Mouse (Mus musculus) megakaryocyte progenitor cell, adult 5-6 weeks (primary cell): ENCODE results near the gene Sugt1. TPM values are rescaled to one million over a fixed set of nuclear protein-coding genes. Genes with fewer than 3 reads are reported as not detected.
A peak's percentile ranks its signal among the peaks of the same experiment; 100 is the strongest.

ENCODE experiments used
- ATAC-seq: replicated peaks from 2 replicates; pipeline ENCODE4 v1.8.0; 2016; ENCODE audit warnings: mild to moderate bottlenecking, moderate TSS enrichment, inconsistent platforms; ENCODE audit not compliant: poor library complexity
- total RNA-seq, 2 experiments: library from RNA; stranded (forward) in 1 of 2; stranded (reverse) in 1 of 2; fragments of 157-497, 149-512 nt in 1 of 2; fragments of 200-1000 nt in 1 of 2; gene quantifications; 2 replicates each; pipeline versions ENCODE4 v1.2.3 to v1.2.4; 2015 to 2017

Gene Sugt1
- total RNA-seq (2015) (103 and 124 TPM in 2 replicates), total RNA-seq (2017) (125 and 134 TPM in 2 replicates)

DNA sequence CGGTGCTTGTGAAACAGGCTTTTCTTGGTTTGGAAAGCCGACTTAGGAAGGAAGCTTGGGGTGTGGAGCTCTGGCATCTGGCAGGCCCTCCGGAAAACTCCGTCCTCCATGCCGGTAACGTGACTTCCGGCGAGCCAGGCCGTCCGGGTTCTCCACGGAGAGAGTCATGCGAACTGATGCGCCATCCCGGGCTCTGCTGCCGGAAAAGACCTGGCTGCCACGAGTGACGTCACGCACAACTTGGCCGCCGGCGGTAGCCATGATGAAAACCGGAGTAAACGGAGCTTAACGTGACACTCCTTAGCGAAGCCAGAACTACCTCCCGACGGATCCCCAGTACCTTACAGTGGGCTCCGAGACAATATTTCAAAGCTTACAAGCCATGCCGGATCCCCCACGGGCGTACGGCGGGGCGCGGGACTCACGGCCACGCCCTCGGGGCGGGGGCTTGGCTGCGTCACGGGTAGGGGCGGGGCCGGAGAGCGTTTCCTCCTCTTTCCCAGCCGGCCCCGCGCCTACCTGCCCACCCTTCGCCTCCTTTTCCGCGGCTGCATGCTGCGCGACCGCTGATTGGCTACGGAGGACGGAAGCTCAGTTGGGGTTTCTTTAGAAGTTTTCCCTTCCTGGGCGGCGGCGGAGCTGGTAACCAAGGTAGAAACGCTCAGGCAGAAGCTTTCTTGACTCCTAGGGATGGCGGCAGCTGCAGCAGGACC is at the start of gene Sugt1:
TSS of gene Sugt1 (plus strand) at position 553 of the 713 bp plus-strand sequence.
- peak; percentile 95 for ATAC-seq

DNA sequence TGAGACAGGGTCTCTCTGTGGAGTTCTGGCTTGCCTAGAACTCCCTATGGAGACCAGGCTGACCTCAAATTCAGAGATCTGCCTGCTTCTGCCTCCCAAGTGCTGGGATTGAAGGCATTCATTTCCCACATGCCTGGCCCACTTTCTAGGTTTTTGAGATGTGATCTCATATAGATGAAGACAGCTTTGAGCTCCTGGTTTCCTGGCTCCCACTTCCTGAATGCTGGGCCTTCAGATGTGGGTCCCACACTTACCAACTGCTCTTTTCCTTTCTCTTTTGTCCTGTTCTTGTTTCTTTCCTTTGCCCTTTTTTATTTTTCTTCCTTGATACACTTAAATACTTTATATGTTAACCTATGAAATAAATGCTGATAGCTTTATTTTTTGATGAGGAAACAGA is 49.6 kb upstream of the Sugt1 start:
- ATAC-seq: no peak

DNA sequence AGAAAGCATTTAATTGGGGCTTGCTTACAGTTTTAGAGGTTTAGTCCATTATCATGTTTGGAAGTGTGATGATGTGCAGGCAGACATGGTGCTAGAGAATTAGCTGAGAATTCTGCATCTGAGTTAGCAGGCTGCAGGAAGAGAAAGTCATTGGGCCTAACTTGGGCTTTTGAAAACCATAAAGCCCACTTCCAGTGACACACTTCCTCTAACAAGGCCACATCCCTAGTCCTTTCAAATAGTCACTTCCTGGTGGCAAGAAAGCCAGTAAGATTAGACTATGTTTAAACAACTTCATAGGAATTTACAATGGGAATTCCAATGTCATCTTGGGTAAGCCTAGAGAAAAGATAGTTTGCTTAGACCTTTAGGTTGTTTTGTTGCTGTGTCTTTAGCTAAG is 45.9 kb upstream of the Sugt1 start:
- 0 out of 2 replicates have a peak, but pooled peaks have one; percentile 2 for ATAC-seq

DNA sequence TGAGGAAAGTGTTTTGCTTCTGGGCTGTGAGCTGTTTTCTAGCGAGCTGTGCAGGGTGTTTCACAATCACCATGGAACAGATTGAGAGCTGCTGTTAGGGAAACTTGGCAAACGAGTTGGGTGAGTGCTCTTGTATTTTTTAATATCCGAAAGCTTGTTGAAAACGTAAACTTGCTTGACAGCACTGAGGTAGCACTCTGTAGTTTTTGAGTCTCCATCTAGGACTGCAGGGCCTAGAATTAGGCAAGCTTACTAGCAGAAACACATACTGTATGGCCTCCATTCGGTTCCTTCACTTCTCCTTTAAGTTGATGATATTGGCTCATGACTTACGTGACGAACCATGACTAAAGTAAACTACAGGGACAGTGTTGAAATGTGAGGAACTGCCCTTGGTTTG is 38.1 kb upstream of the Sugt1 start:
- ATAC-seq: peak; percentile 93

DNA sequence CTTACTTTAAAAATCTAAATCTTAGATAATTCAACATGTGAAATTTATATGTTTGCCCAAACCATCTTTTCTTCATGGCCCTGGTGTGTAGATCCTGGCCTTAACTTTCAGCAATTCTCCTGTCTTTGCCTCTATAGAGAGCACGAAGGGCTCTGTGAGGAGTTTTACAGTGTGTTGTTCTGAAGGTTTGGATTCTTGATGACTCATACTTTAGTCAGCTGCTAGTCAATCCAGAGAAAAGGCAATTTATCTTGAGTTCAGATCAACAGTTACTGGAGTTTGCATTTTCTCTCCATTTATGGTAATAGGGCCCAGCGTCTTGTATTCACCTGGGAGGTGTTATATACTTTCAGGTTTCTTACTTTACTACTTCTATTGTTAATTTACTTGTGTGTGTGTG is 35.6 kb upstream of the Sugt1 start:
- ATAC-seq: no peak

DNA sequence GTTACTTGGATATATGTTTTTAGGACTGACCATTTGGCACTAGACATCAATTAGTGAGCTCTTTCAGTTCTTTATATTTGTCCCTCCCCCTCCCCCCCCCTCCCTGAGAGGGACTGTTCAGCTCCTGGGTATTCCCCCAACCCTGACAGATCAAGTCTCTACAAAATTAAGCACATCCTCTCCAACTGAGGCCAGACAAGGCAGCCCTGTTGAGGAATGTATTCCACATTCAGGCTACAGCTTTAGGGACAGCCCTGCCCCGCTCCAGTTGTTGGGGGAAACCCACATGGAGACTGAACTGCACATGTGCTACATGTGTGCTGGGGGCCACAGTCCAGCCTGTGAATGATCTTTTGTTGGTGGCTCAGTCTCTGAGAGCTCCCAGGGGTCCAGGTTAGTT is 34.6 kb upstream of the Sugt1 start:
- no peak for ATAC-seq

DNA sequence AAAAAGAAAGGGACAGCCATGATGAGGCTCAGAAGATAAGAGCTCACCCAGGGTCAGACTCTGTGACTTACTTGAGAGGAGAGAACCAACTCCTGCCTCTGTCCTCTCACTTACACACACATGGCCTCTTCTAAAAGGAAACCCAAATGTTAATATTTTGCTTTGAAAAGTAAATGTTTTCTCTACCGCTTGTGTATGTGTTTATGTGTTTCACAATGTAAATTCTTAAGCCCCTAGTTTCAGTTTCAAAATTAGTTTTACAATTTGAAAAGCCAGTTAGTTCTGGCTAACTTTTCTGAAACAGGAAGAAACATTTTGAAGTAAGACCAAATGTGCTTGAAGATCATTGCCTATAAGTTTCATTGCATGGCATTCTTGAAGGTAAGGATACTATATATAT is 29.7 kb upstream of the Sugt1 start:
- no peak for ATAC-seq

DNA sequence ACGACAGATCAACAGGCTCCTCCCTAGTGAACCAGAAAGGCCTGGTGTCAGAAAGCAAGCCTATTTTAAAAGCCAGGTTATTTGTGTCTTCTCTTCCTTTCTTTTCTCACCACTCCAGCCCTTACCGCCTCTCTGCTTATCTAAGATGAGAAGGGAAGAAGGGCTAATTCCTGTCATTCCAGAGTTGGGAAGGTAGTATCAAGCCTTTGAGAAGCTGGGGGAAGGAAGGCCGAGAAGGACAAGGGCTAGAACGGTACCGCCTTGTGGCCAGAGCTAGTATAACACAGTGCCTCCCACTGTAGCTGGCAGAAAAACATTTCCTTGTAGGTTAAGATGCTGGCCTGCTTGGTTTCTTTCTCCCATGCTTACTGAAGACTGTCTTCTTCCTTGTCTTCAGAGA is 24.7 kb upstream of the Sugt1 start:
- ATAC-seq: peak; percentile 88

DNA sequence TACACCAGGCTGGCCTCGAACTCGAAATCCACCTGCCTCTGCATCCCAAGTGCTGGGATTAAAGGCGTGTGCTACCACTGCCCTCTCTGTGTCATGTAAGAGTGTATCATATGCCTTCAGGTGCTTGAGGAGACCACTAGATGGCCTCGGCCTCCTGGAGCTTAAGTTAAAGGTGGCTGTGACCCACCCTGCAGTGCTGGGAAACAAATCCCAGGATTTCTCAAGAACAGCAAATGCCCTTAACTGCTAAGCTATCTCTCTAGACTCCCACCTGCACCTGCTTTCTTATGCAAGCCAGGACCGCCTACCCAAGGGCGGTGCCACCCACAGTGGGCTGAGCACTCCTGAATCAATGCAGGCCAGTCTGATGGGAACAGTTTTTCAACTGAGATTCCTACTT is 22.7 kb upstream of the Sugt1 start:
- ATAC-seq: peak; percentile 67

DNA sequence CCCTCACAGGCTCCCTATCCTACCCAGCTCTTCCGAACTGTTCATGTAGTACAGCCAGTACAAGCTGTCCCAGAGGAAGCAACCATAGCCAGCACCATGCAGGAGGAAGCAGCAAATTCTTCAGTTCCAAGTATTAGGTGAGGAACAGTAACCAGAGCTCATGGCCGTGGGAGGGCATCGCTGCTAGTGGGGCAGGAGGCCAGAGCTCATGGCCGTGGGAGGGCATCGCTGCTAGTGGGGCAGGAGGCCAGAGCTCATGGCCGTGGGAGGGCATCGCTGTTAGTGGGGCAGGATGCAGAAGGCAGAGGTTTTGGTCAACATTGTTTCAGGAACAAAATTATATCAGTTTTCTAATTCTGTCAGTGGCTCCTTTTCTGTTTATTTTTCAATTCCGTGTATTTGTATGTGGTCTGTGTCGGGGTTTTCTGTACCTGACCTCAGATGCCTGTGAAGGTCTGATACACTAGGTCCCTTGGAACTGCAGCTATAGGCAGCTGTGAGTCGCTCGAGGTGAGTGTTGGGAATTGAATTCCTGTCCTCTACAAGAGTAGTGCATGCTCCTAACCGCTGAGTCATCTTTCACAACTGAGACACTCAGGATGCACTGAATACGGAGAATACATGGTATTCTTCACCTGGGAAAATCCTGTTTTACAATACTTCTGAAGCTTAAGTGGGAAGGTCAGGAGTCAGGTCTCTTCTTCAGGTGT is 13.9 kb upstream of the Sugt1 start:
- no peak; the same call in 1 of the 2 replicates for ATAC-seq

DNA sequence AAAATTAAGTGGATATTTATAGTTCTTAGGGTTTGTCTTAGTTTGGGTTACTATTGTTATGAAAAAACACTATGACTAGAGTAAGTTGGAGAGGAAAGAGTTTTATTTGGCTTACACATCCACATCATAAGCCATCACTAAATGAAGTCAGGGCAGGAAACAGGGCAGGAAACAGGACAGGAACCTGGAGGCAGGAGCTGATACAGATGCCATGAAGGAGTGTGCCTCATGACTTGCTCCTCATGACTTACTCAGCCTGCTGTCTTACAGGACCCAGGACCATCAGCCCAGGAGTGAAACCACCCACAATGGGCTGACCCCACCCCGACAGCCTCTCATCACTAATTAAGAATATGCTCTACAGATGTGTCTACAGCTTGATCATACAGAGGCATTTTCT is 13.1 kb upstream of the Sugt1 start:
- ATAC-seq: no peak

DNA sequence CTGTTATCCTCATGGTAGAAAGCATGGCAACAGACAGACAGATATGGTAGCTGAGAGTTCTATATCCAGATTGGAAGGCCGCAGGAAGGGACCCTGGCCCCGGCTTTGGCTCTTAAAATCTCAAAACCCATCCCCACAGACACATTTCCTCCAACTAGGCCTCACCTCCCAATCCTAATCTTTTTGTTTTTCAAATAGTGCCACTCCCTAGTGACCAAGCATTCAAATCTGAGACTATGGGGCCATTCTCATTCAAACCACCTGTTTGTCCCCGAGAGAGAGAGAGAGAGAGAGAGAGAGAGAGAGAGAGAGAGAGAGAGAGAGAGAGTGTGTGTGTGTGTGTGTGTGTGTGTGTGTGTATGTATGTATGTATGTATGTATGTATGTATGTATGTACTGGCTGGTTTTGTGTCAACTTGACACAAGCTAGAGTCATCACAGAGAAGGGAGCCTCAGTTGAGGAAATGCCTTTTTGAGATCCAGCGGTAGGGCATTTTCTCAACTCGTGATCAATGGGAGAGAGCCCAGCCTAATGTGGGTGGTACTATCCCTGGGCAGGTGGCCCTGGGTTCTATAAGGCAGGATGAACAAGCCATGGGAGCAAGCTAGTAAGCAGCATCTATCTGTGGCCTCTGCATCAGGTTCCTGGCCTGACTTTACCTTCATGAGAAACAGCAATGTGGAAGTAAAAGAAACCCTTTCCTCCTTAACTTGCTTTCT is 3.8 kb upstream of the Sugt1 start:
- ATAC-seq: no peak

DNA sequence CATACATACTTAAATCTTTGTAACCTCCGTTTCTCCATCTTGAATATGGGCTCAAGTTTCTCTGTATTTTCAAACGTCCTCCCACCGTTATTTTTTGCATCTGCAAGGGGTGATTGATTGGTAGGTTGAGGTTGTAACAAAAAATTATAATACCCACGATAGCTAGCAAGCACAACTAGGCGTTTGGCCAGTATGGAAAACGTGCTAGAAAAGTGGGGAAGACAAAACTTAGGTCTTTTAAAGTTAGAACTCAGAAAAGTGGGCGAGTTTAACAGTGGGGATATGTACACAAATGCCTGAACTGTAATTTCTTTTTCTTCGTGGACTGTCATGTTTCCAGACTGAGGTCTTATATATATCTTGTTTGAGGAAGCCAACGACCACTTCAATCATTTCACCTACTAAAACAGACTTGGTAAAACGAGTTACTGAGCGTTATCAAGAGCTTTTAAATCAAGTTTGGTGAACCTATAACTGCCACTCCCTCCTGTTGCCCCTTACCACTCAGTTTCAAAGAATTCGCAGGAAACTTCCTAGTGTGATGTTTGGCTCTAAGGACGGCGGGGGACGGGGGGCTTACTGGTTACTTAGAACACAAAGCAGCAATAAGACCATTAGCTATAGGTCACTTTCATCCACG is 872 bp upstream of the Sugt1 start:
- no peak for ATAC-seq

DNA sequence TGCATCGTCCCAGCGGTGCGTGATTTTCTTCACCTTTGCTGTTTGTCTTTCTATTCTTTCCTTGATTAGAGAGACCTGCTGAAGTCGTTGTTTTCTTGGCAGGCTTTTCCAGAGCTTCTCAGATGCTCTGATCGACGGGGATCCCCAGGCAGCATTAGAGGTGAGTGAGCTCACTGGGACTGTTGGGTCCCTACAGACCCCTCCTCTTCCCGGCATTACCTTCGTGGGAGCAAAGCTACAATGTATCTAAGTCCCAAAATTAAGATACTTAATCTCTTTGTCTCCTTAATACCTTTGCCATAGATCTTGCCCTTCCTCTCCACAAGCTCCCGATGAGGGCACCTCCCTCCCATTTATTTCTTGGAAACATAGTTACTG is 350 bp downstream of the Sugt1 start:
- ATAC-seq: no peak

DNA sequence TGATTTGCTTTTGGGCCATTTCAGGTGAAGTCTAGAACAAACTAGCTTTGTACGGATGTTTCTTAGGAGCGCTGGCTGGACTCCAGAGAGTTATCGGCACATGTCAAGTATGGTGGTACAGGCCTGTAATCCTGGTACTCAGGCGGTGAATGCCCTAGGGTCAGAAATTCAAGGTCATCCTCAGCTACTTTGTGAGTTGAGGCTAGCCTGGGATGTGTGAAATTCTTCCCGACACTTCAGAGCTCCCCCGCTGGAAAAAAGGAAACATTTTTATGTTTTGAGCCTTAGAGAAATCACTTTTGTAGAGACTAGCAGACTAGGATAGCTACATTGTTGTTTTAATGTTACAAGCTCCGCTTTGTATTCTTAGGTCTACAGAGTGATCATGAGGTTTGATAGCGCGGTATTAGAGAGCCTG is 1.1 kb downstream of the Sugt1 start:
- no peak for ATAC-seq

DNA sequence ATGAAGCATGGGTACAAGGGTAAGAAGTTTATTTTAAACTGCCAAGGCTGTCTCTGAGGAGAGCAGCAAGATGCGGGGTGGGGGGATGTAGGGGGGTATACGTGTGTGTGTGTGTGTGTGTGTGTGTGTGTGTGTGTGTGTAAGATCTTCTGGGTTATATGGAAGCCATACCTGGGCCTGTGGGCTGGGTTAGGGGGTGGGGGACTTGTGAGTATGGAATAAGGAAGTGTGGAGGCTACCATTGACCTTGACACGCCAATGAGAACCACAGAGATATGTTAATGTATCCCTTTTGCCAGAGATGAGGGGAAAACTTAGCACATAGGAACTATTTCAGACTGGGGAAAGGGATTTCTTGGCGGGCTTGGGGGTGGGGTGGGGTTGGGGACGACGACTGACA is 1.9 kb downstream of the Sugt1 start:
- ATAC-seq: no peak

DNA sequence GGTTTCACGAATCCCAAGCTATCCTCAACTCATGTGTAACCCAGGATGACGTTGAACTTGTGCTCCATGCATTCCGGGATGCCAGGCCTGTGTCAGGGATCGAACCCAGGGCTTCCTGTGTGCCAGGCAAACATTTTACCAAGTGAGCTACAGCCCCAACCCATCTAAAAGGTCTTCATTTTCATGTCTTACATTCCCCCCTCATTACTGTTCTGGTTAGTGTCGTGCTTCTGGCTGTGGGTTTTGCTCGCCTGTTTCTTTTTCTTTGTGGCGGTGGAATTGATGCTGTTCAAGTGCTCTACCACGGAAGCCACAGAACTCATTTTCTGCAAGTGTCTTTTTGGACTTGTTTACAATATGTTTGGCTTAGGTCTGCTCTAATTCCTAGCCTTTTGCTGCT is 3.4 kb downstream of the Sugt1 start:
- no peak for ATAC-seq

DNA sequence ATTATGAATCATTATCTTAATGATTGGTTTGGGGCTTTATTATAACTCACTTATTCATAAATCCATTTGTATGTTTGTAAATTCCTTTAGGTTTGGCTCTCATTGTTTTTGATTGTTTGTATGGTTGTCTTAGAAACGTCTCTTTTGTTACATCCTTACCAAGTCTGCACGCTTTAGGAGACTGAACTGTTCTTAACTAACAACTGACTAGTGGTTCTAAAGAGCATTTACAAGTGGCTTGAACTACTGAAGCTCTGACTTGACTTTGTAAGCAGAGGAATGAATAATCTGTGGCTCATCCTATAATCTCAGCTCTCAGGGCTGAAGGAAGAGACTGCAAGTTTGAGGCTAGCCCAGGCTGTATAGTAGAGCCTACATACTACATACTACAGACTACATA is 4.1 kb downstream of the Sugt1 start:
- no peak for ATAC-seq

DNA sequence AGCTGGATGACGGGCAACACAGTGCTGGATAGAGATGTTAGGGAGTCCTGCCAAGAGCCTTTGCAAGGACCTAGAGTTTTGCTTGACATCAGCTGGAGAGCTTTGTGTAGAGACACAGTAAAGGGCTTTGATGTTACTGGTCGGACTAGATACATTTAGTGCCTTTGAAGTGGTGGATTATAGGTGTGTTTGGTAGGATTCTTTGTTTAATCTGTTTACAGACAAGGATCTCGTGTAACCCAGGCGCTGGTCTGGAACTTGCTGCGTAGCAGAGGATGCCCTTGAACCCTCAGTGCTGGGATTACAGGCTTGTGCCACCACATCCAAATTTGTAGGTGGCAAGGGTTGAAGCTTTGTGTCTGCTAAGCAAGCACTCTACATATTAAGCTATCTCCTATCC is 6.6 kb downstream of the Sugt1 start:
- ATAC-seq: no peak

DNA sequence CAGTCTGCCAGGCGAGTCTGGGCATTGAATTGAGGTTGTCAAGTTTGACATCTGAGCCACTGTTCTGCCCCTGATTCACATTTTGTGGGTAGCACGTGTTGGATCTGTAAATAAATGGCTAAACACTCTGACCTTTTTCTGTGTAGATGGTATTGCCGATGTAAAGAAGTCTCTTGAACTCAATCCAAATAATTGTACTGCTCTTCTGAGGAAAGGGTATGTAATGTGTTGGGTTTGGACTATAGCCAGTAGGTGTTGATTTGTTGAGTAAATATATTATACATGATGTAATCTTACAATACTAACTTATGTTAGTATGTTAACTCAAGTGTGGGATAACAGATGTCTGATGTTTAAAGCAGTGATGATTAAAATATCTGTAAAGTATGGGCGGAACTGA is 9.1 kb downstream of the Sugt1 start:
- no peak for ATAC-seq

DNA sequence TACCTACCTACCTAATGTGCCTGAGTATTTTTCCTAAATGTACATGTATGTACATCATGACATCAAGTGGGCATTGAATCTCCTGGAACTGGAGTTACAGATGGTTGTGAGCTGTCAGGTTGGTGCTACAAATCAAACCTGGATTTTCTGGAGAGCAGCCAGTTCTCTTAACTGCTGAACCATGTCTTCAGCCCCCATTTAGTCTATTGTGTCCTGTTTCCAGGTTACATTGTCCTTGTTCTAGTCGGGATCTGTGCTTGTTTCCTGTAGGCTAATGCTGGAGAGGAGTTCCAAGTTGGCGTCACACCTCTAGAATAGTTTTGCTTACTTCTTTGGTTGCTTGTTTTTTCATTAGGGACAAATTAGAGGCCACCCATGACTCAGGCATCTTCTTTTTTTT is 18.4 kb downstream of the Sugt1 start:
- ATAC-seq: no peak

DNA sequence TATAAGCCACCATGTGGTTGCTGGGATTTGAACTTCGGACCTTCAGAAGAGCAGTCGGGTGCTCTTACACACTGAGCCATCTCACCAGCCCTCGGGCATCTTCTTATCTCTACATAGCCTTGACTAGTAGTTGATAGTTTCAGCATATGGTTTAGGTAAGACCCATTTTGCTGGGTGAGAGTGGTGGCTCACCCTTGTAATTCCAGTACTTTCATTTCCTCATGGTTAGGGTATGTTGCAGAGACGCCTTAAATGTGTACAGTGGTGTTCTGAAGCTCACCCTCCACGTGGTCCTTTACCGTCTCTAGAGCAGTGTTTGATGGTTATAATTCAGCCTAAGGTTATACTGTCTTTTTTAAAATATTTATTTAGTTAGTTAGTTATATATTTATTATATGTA is 18.9 kb downstream of the Sugt1 start:
- ATAC-seq: no peak
